Mouse (Mus musculus): ENCODE data around the gene Nedd4.

GRCm38 (mm10) chr9:72614786-72615480 lies 47.2 kb upstream of the Nedd4 start:
- TF ChIP-seq POLR2A (IDR thresholded peaks at IDR 0.05; ENCODE audit: extremely low read depth, insufficient read depth, low read length), result no peak
- TF ChIP-seq CTCF (IDR thresholded peaks at IDR 0.05; ENCODE audit: extremely low read depth, insufficient read depth, low read length), result peak; percentile 11; the same call in 1 of the 2 replicates
